In the genomic region with DNA sequence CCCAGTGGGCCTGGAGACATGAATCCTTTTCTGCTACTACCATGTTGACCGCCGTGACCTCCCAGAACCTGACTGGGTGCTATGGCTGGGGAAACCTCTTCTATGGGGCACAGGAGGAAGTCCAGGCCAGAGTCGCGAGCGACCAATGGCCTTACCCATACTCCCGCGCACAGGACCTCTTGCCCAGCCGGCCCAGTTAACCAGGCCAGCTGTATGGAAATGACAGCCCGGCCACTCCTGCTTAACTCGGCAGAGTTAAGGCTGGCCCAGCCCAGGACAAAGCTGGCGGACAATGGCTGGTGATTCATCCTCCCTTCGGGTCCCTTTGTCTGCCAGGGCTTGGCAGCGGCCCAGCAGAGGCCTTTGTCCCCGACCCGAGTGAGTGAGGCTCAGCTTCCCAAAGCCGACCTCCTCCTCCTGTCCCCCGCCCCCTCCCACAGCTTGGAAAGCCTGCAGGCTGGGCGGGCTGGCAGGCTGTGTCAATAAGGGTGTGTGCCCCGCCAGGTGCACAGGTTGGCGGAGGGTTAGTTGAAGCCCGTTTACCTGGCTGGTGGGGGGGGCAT, we compare ENCODE assay signal across 8 mouse cellular contexts. TPM values are rescaled to one million over a fixed set of nuclear protein-coding genes. Genes with fewer than 3 reads are reported as not detected.
DNase-seq lines count a peak whose midpoint lies in the region; ATAC-seq lines count a peak whose summit lies in the region.

No protein-coding gene starts in this region.

- no peaks in the 10 kb centered on the region for H3K9me3 ChIP-seq in forebrain, embryonic 11.5 days (ENCODE audit: control insufficient read depth, low read length)

- H3K4me3 ChIP-seq in forebrain, embryonic 11.5 days (ENCODE audit: low read depth, low read length) = peak overlapping the region; percentile 82
- peak overlapping the region; percentile 21 for H3K4me3 ChIP-seq in macrophage (ENCODE audit: inconsistent target)

- WGBS in forebrain, embryonic 11.5 days = 2% methylated on average over 21 of the region's 21 CpGs
- WGBS in large intestine, adult 2 months = 9% methylated on average over 21 of the region's 21 CpGs
- 21% methylated on average over 20 of the region's 21 CpGs for WGBS in macrophage (ENCODE audit: missing documents)

- peak overlapping the region; percentile 94 for H3K9ac ChIP-seq in forebrain, embryonic 11.5 days (ENCODE audit: low read length)

- ATAC-seq in forebrain, embryonic 11.5 days (replicated peaks; ENCODE audit: low FRiP score) = peak; percentile 55
- no peak for ATAC-seq in erythroid progenitor cell, adult 5-6 weeks (replicated peaks; ENCODE audit: low FRiP score, poor library complexity, severe bottlenecking)

- peaks cover 7% of the 10 kb centered on the region; the same call in 1 of the 2 replicates for H3K36me3 ChIP-seq in forebrain, embryonic 11.5 days (ENCODE audit: control insufficient read depth, insufficient read depth, low read length)
- H3K36me3 ChIP-seq in macrophage (ENCODE audit: inconsistent target) = peaks cover 30% of the 10 kb centered on the region

- H3K4me2 ChIP-seq in forebrain, embryonic 11.5 days (ENCODE audit: low read depth, low read length, severe bottlenecking) = peak overlapping the region; percentile 81

- H3K27ac ChIP-seq in forebrain, embryonic 11.5 days (ENCODE audit: low read depth, low read length) = peak overlapping the region; percentile 99
- H3K27ac ChIP-seq in macrophage = peak overlapping the region; percentile 93

- H3K4me1 ChIP-seq in forebrain, embryonic 11.5 days (replicated peaks; ENCODE audit: control insufficient read depth, insufficient read depth, low read length) = peaks cover 41% of the 10 kb centered on the region

- DNase-seq in MN1 (ENCODE audit: low spot score) = peak; percentile 93
- peak; percentile 52 to 74 for DNase-seq in adrenal gland, postnatal 4 days (ENCODE audit: low spot score in 2 of 2)
- DNase-seq in forebrain, embryonic 11.5 days (ENCODE audit: low spot score) = peak; percentile 93
- DNase-seq in heart, postnatal 14 days = peak; percentile 85 to 86
- peak; percentile 76 for DNase-seq in large intestine, adult 2 months (ENCODE audit: low read depth, low spot score)
- peak; percentile 81 for DNase-seq in right cerebral cortex, postnatal 10 days (ENCODE audit: low spot score in 2 of 2)

- intact Hi-C loops in heart, postnatal 14 days (cut with DNase I) = no loop called here

- peaks cover 76% of the 10 kb centered on the region for H3K79me2 ChIP-seq in macrophage (ENCODE audit: inconsistent target)

- H3K27me3 ChIP-seq in forebrain, embryonic 11.5 days (ENCODE audit: control insufficient read depth, insufficient read depth, low read length) = peaks cover 2% of the 10 kb centered on the region

RNA-seq across cellular contexts. Expression of a gene that starts 4.0 kb away (rescaled TPM):
- 10 to 100 TPM; 23.5 to 24.4 TPM for total RNA-seq in adrenal gland, postnatal 4 days (2021)
- polyA plus RNA-seq in forebrain, embryonic 11.5 days (2014; fragmentation: Nextera tagmentation; extraction: Ambion mirVana) = 41.8 and 45.4 TPM in 2 replicates
- 10 to 100 TPM; 18.1 to 22.4 TPM for total RNA-seq in heart, postnatal 14 days (2021)
- polyA plus RNA-seq in large intestine, adult 2 months (2012; rRNA removed) = 32.6 and 32.8 TPM in 2 replicates
- total RNA-seq in macrophage (2018; cell fraction: chromatin; rRNA removed) = 100 to 1,000 TPM in 1 of 26 experiments, 10 to 100 TPM in 24, 1 to 10 TPM in 1; 8.4 to 105 (median 42.7) TPM
- total RNA-seq in macrophage (2018; cell fraction: cytosol; rRNA removed) = 10 to 100 TPM; 24.5 to 80.6 (median 54.7) TPM
- total RNA-seq in macrophage (2018; cell fraction: nucleus; rRNA removed) = 100 to 1,000 TPM in 2 of 26 experiments, 10 to 100 TPM in 24; 14.8 to 111 (median 57.4) TPM
- polyA plus RNA-seq in macrophage (2018) = 33.7 to 75.9 TPM (median 52.2 TPM) in 3 replicates
- total RNA-seq in erythroid progenitor cell, adult 5-6 weeks (2015; ENCODE audit: low replicate concordance) = 19.7 and 20.5 TPM in 2 replicates
- total RNA-seq in erythroid progenitor cell, adult 5-6 weeks (2017; ENCODE audit: low replicate concordance) = 1.9 and 11.4 TPM in 2 replicates

RNA-seq across cellular contexts. Expression of a gene that starts 37.7 kb away (rescaled TPM):
- 100 to 1,000 TPM; 199 to 212 TPM for total RNA-seq in adrenal gland, postnatal 4 days (2021)
- polyA plus RNA-seq in forebrain, embryonic 11.5 days (2014; fragmentation: Nextera tagmentation; extraction: Ambion mirVana) = 83.3 and 91.5 TPM in 2 replicates
- 10 to 100 TPM; 31.6 to 31.9 TPM for total RNA-seq in heart, postnatal 14 days (2021)
- polyA plus RNA-seq in large intestine, adult 2 months (2012; rRNA removed) = 40.8 and 52.7 TPM in 2 replicates
- 100 to 1,000 TPM in 5 of 26 experiments, 10 to 100 TPM in 21; 14.6 to 140 (median 53.0) TPM for total RNA-seq in macrophage (2018; cell fraction: chromatin; rRNA removed)
- 100 to 1,000 TPM in 7 of 26 experiments, 10 to 100 TPM in 19; 44.2 to 125 (median 76.8) TPM for total RNA-seq in macrophage (2018; cell fraction: cytosol; rRNA removed)
- total RNA-seq in macrophage (2018; cell fraction: nucleus; rRNA removed) = 100 to 1,000 TPM in 8 of 26 experiments, 10 to 100 TPM in 18; 43.1 to 131 (median 86.6) TPM
- polyA plus RNA-seq in macrophage (2018) = 40.4 to 80.7 TPM (median 48.0 TPM) in 3 replicates
- total RNA-seq in erythroid progenitor cell, adult 5-6 weeks (2015; ENCODE audit: low replicate concordance) = 21.8 and 26.7 TPM in 2 replicates
- 21.2 and 23.2 TPM in 2 replicates for total RNA-seq in erythroid progenitor cell, adult 5-6 weeks (2017; ENCODE audit: low replicate concordance)

RNA-seq across cellular contexts. Expression of a gene that starts 46.2 kb away (rescaled TPM):
- total RNA-seq in adrenal gland, postnatal 4 days (2021) = not detected
- polyA plus RNA-seq in forebrain, embryonic 11.5 days (2014; fragmentation: Nextera tagmentation; extraction: Ambion mirVana) = not detected in 2 replicates
- not detected for total RNA-seq in heart, postnatal 14 days (2021)
- polyA plus RNA-seq in large intestine, adult 2 months (2012; rRNA removed) = not detected in 2 replicates
- not detected for total RNA-seq in macrophage (2018; cell fraction: chromatin; rRNA removed)
- total RNA-seq in macrophage (2018; cell fraction: cytosol; rRNA removed) = not detected
- not detected for total RNA-seq in macrophage (2018; cell fraction: nucleus; rRNA removed)
- polyA plus RNA-seq in macrophage (2018) = not detected in 3 replicates
- total RNA-seq in erythroid progenitor cell, adult 5-6 weeks (2015; ENCODE audit: low replicate concordance) = not detected in 2 replicates
- not detected in 2 replicates for total RNA-seq in erythroid progenitor cell, adult 5-6 weeks (2017; ENCODE audit: low replicate concordance)

Comparison
In these comparisons a context has a peak if more than half of its experiments do, and no peak if none do; other contexts are left out.
1. RNA of a gene that starts 37.7 kb away (total RNA-seq): 199 to 212 TPM in adrenal gland, postnatal 4 days; 31.6 to 31.9 TPM in heart, postnatal 14 days and 21.2 to 26.7 TPM in erythroid progenitor cell, adult 5-6 weeks; every median in the first group is over 4 times any median in the second.
2. Peak in every context shown above with its lines, with median percentiles within 50 percentile points of each other: DNase-seq.